Mouse (Mus musculus): ENCODE results near the gene Bik. TPM values are rescaled to one million over a fixed set of nuclear protein-coding genes. Genes with fewer than 3 reads are reported as not detected.

The Bik gene
- total RNA-seq, 2 experiments from 2014 or later = not detected

DNA sequence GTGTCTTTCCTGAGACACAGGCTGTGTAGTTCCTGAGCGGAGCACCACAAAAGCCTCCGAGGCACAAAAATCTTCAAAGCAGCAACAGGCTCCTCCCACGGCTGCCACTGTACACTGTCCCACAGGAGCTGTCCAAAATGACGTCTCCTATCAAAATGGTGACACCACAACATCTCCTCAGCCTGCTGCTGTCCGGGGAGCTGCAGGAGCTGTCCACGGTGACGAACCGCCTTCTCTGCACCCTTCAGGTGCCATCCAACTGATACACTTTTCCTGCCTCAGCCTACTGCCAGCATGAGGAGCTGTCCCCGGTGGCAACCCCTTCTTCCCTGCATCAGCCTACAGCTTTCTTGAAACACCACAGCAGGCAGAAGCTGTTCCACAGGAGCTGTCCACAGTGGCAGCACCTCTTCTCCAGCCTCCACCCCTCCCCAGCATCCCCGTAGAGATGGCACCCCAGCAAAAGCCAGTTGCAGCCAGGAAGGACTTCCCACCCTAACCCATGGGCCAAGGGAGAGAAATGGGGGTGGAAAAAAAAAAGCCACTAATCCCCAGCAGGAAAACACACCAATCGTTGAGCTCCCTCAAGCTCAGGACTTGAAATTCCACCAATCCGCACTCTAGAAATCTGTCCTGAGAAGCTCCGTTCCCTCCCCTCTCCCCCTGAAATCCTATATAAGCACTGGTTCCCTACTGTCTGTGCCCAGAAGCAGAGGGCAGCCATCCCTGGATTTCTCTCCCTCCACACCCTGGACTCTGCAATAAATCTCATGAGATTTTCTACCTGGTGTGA, 14.0 kb upstream of the Bik start:
- DNase-seq (ENCODE audit: low spot score in 2 of 2) = no peak

DNA sequence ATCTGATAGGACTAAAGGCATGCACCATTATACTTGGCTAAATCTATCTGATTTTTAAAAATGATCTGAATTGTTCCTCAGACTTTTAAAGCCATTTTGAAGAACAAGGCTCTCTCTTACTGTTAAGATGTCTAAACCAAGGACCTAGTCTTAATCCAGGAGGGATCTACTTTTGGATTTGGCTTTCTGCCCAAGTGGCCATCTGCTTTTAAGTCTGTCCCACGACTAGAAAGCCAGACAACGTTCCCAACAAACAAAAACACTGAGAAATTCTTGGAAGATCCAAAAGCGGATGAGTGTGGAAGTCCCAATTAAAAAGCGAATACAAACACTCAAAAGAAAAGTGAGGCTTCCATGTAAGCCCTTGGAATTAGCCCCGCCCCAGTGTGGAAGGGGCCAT, 11.6 kb upstream of the Bik start:
- DNase-seq (ENCODE audit: low spot score in 2 of 2) = peak in 1 of 2 experiments; percentile 28

DNA sequence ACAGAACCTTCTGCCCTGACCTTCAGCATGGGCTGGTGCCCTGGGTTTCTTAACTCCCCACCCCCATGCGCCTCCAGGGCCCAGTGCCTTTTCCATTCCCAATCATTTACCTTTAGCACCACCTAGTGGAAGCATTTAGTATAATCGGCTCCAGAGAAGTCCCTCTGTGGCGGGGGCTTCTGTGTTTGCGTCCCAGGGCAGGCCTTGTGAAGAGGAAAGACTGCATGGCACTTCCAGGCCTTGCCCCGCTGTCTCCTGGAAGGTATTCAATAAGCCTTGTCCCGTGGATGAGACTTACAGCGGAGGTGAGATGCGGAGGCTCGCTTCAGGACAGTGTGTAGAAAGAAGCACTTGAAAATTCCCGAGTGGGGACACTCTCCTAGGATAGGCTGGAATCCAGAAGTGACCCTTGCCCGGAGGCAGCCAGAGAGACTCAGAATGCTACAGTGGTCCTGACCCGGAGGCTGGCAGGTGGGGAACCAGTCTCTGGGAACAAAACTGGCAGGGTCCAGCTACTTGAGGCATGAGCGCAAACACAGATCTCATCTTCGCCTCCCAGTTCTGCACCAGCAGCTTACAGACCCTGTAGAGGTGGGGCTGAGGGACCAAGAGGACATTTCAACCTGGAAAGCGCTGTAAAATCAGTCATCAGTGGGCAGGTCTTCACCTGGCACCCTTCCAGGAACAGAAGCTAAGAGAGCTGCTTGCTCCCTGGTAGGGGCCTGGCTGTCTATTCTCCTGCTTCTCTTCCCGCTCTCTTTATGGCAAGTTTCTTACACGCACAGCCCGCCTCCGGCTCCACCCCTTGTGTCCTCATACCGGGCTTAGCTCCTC, 8.2 kb upstream of the Bik start:
- peak; percentile 52 to 57 for DNase-seq (ENCODE audit: low spot score in 2 of 2)

DNA sequence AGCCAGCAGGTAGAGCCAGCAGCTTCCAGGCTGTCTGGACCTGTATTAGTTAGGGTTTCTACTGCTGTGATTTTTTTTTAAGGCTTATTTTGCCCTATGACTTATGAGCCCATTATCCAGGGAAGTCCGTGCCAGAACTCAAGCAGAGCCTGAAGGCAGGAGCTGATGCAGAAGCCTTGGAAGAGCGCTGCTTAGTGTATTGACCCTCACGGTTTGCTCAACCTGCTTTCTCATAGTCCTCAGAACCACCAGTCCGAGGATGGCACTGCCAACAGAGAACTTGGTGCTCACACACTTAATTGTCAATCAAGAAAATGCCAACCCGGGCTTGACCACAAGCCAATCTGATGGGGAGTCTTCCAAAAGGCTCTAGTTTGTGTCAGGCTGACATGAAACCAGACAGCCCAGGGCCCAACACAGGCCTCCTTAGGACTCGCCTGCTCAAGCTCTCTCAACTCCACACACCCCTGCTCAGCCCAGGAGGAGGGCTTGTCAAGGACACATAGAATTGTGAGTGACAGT, 5.7 kb upstream of the Bik start:
- DNase-seq (ENCODE audit: low spot score in 2 of 2) = no peak

DNA sequence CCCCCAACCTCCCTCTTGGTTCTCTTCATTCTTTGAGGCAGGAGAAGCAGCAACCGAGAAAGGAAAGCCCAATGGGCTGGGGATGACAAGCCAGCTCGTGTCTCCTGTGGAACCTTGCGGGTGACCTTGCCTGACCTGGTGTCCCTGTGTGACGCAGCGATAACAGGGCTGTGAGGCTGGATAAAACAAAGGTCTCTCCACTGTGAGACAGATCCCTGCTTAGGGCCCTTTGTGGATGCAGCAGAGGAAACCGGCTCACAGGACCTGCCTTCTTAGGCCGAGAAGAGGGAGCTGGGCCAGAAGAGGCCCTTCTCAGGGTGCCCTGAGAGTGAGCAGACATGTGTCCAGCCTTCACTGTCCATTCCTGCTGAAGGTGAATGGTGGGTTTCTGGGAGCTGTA, 3.5 kb upstream of the Bik start:
- no peak for DNase-seq (ENCODE audit: low spot score in 2 of 2)

DNA sequence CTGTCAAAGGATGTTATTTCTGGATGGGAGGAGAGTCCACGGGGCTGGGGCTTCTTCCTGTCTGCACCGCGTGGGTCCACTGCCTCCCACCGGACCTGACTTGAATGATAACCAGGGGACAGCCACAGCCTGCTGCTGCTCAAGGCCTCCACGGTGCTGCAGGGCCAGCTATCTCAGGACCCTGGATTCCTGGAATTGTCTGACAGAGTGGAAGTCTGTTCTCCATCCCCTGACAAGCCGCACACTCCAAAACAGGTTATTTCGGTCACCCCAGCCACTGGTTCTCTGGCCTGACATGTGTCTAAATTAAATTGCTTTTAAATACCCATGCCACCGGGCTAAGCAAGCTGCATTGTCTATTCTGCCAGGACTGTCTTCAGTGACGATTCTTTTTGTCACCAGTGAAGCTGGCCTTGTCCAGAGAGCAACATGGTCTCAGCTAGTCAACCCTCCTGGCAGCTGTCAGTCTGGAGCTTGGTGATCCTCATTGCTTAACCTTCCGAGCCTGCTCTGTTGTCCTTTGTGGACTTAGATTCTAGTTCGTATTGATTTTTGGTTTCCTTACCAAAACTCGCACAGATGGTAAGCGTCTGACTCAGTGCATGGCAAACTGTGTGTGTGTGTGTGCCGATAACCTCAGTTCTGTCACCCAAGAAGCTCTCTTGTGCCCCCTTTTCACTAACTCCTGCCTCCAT, 2.9 kb upstream of the Bik start:
- DNase-seq (ENCODE audit: low spot score in 2 of 2) = no peak

DNA sequence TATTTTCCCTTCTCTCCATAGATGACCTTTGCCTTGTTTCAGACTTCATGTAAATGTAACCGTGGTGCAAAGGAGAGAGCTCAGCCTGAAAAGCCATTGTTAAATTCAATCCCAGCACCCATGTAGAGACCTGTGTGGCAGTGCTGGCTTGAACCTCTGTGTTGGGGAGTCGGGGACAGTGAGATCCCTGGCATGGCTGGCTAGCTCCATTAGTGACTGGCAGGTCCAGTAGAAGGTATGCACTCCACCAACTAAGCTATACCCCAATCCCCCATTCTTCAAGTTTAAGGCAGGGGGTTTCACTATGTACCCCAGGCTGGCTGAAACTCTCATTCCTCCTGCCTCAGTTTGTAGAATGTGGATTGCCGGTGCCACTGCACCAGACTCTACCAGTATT, 2.3 kb upstream of the Bik start:
- DNase-seq (ENCODE audit: low spot score in 2 of 2) = no peak

DNA sequence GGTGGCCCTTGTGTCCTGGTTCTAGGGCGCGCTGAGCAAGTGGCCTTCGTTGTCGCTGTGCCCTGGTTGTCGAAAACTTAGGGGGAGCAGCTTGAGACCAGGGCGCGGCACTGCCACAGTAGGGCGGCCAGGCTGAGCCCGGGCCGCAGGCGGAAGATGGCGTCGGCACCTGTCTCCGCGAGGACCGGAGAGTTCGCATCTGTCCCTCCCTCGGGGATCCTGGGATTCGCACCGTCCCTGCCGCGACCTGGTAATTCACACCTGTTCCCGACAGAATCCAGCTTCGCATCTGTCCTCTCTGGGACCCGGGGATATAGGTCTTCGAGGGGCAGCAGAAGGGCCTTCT, 403 bp downstream of the Bik start:
- DNase-seq (ENCODE audit: low spot score in 2 of 2) = no peak

DNA sequence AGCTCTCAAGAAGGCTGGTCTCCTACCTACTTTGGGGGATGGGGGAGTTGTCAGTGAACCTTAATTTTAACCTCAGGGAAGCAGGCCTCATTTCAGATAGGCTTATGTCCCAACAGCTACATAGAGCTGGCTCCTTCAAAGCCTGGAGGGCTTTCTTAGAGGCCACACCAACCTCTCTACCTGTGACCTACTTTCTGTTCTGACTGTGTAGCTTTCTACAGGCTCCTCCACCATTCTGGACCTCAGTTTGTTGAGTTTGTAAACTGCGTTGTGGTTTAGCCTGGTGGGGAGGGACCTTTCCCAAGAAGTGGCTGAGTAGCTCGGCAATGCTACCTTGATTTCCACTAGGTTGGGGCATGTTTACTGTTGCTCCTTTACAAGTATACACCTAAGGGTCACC, 1.1 kb downstream of the Bik start:
- DNase-seq (ENCODE audit: low spot score in 2 of 2) = no peak

DNA sequence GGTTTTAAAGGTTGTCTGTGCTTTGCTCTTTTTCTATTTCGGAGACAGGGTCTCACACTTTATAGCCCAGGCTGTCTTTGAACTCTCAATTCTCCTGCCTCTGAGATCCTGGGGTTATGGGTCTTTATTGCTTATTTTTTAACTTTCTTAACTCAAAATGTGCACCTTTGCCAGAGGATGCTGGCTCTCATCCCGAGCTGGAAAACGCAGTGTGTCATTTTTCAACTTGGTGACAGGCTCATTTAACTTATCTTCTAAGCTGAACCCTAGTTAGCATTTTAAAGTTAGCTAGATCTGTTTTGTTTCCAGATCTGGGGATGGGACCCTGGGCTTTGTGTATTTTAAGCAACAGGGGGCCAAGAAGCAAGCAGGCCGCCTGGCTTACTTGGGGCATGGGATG, 2.2 kb downstream of the Bik start:
- DNase-seq (ENCODE audit: low spot score in 2 of 2) = no peak

DNA sequence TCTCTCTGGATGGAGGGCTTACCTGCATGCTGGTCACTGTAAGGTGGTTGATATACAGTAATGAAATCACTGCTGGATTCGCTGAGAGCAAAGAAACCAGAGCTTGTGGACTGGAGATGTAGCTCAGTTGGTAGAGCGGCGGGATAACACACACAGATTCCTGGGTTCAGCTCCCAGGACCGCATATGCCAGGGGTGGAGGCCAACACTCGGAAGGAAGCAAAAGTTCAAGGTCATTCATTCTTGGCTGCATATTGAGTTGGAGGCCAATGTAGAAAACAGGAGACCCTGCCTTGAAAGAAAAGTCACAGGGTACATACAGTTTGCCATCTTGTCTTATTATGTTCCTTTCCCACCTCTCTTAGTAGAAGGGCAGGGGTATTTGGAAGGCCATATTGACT, 3.1 kb downstream of the Bik start:
- no peak for DNase-seq (ENCODE audit: low spot score in 2 of 2)

DNA sequence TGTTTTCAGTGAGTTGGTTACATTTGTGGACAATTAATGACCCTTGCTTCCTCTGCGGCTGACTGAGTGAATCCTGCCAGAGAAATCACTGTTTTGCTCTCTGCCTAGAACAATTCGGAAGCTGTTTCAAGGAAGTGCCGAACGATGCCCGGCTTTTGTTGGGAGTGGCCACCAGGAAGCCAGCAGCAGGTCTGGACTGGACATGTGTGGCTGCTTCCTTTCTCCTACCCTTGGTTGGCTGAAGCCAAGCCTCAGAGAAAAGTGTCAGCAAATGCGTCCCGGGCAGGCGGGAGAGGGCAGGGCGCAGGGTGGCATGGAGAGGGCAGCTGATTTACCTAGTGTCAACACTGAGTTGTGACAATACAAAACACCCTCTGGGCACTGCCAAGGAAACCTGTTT, 3.6 kb downstream of the Bik start:
- no peak for DNase-seq (ENCODE audit: low spot score in 2 of 2)

DNA sequence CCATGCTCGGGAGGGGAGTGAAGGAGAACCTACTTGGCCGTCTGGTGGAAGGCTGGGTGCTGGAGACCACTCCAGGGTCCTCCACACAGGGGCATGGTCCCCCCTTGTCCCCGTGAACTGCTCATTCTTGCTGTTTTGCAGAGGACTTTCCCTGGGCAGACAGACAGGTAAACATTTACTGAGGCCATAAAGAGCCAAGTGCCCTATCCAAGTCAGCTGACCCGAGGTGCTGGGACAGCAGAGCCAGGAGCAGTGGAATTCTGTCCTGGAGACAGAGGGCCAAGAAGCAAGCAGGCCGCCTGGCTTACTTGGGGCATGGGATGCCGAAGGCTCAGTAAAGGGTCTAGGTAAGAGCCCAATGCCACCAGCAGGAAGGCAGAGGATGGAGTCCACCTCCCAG, 4.0 kb downstream of the Bik start:
- DNase-seq (ENCODE audit: low spot score in 2 of 2) = no peak

DNA sequence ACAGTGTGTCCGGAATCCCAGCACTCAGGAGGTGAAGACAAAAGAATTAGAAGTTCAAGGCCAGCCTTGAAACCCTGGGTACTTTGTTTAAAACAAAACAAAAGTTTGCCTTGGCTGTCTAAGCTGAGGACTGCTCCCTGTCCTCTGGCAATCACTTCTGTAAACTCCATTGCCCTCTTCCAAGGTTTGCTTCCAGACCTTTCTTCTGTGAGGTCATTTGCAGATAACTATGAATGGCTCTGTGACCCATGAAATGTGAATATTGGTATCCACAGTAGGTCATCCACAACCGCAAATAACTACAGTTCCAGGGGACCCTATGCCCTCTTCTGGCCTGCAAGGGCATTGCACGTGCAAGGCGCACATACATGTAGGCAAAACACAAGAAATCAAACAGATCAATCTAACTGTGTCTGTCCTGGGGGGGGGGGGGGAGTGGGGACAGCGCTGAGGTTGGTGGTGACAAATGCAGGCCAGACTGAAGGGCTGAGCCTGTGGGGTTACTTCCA, 5.4 kb downstream of the Bik start:
- DNase-seq (ENCODE audit: low spot score in 2 of 2) = no peak

DNA sequence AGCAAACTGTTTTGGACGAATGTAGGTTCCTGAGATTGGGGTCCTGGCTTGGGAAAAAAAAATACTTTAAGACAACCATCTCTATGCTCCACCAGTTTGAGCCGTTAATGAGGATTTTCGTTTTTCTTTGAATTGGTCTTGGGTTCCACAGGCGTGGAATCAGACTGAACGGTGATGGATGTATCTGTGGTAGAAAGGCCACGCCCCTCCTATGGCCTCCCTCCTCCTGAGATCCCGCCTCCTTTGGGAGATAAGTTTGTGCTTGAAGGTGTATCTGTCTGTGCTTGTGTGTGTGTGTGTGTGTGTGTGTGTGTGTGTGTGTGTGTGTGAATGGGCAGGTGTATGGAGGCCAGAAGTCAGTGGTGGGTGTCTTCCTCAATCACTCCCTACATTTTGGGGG, 5.9 kb downstream of the Bik start:
- no peak for DNase-seq (ENCODE audit: low spot score in 2 of 2)

DNA sequence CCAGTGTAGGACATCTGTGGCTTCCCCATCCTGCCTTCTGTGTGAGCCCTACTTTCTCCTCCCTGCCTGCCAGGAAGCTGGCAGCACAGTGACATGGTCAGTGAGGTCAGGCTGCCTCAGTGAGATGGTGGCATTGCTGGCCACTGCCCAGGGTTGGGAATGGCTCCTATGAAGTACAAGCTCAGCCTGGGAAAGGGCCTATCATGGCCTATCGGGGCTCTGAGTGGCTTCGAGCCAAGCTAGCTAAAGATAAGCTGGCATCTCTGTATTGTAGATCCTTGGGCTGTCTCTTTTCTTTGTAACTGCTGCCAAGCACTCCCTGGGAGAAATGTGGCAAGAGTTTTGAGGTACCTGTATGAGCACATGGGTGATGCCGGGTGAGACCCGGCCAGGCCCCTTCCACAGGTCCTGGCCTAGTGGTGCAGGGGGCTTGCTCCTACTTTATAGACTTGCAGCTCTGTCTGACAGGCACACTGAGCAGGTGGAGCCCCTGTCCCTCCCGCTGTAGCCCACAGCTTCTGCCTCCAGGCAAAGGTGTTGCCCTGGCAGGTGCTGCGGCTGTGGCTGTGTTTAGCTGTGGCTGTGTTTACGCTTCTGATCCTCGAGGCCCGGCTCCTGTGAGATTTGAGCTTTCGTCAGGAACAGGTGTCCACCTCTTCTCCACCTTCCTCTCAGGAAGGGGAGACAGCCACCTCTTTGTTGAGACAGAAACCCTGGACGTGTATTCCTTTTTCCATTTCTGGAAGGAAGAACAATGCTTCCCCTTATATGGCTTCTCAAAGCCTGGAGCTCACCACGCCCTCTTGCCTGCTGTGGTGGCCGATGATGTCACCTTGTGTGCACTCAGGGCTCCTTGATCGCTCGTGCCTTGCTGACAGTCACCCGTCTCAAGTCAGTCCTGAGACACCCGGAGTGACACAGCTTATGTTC, 8.6 kb downstream of the Bik start:
- DNase-seq (ENCODE audit: low spot score in 2 of 2) = no peak

DNA sequence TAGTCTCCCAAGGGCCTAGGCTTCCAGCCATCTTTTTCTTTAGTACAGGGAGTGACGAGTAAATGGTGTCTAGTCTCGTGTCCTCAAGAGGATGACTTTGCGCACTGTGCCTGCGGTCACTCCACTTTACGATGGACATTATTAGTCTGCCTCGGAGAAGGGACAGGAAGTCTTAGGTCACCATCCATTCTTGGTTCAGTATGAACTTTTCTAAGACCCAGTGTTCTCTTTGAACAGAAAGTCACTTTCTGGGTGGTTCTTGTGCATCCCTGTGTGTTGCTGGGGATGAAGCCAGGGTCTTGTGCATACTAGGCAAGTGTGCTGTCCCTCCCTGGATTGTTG, 9.2 kb downstream of the Bik start:
- no peak for DNase-seq (ENCODE audit: low spot score in 2 of 2)

DNA sequence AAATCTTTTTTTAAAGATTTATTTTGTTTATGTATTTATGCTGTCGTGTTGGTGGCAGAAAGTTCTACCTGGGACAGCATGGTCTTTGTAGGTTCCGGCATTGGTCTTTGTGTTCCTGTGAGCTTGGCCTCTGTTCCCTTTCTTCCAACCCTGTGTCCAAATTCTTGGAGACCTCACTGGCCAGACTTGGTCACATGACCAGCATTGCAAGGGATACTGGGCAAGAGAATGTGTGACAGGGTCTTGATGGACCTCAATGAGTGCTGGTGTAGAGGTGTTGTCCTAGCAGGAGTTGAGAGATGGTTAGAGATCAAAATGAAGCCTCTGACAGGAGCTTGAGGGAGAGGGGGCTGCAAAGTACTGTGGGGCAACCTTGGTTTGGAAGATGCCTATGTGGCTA, 12.2 kb downstream of the Bik start:
- no peak for DNase-seq (ENCODE audit: low spot score in 2 of 2)

DNA sequence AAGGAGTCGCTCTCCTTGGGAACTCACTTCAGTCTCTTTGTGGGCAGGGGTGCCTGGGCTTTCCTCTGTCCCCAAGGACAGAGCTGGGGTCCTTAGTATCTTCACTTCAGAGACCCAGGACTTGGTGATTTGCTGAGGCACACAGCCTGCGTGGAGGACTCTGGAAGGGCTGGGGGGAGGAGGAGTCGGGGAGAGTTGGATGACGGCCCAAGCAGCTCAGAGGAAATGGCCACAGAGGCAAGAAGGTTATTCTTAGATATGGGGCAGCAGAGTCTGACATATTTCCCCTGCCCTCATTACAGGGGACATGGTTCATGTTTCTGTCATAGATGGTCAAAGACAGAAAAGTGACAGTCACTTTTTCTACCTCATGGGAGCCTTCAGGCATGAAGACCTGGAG, 13.2 kb downstream of the Bik start:
- no peak for DNase-seq (ENCODE audit: low spot score in 2 of 2)

DNA sequence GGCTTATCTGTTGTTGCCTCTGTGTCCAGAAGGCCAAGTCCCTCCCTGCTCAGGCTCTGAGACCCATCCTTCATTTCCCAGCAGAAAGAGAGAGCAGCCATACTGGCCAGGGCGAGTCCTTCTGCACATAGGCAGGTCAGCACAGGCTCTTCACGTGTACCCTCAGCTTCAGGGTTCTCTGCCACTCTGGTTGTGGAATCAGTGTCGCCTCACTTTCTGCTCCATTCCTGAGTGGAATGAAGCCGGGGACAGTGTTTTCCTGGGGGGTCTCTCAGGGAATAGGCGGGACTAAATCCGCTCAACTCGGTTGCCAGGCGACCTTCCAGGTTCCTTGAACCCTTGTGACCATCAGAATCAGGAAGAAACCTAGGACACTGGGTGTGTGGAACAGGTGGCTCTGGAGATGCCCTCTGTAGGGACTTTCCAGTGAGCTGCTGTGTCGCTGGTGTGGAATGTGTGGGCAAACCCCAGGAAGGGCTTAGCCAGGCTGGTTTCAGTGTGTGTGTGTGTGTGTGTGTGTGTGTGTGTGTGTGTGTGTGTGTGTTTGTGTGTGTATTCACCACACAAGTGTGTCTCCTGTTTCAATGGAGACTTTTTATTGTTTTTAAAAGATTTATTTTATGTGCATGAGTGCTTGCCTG, 15.1 kb downstream of the Bik start:
- no peak for DNase-seq (ENCODE audit: low spot score in 2 of 2)
